Mouse (Mus musculus) 416B (cell line): ENCODE results near the gene Xdh.
"Not testable (repeated sequence)": the region's sequence is repeated elsewhere in the genome, so short reads cannot be mapped to it uniquely, and the experiment has no call there.

Experiments
- DNase-seq: peaks from one replicate; pipeline ENCODE4 v3.0.0; 2011; ENCODE audit warnings: low read depth

Xdh gene

GRCm38 (mm10) chr17:73881295-73881694 lies 68.7 kb downstream of the Xdh start:
- no peak for DNase-seq

- no peak for DNase-seq
These were observed 69.7 kb downstream of the Xdh start for GRCm38 (mm10) chr17:73880286-73880685.

GRCm38 (mm10) chr17:73879262-73879916 lies 70.6 kb downstream of the Xdh start:
- DNase-seq: no peak

GRCm38 (mm10) chr17:73875674-73876073 lies 74.3 kb downstream of the Xdh start:
- DNase-seq: peak; percentile 92

GRCm38 (mm10) chr17:73875268-73875667 lies 74.7 kb downstream of the Xdh start:
- DNase-seq: peak; percentile 86

- DNase-seq: peak; percentile 26
These were observed 78.9 kb downstream of the Xdh start for GRCm38 (mm10) chr17:73870956-73871605.

GRCm38 (mm10) chr17:73869008-73869685 lies 80.8 kb downstream of the Xdh start:
- no peak for DNase-seq

- DNase-seq: no peak
These were observed 96.3 kb downstream of the Xdh start for GRCm38 (mm10) chr17:73853717-73854116.

- DNase-seq: no peak
These were observed 97.0 kb downstream of the Xdh start for GRCm38 (mm10) chr17:73853041-73853440.

- DNase-seq: no peak
These were observed 102.6 kb downstream of the Xdh start for GRCm38 (mm10) chr17:73847399-73847798.

- DNase-seq: no peak
These were observed 104.4 kb downstream of the Xdh start for GRCm38 (mm10) chr17:73845632-73846031.

- no peak for DNase-seq
These were observed 107.0 kb downstream of the Xdh start for GRCm38 (mm10) chr17:73842963-73843362.

- DNase-seq: not testable (repeated sequence)
These were observed 110.1 kb downstream of the Xdh start for GRCm38 (mm10) chr17:73839876-73840275.

GRCm38 (mm10) chr17:73839086-73839835 lies 110.7 kb downstream of the Xdh start:
- DNase-seq: no peak

GRCm38 (mm10) chr17:73837244-73837643 lies 112.8 kb downstream of the Xdh start:
- DNase-seq: no peak

- DNase-seq: no peak
These were observed 113.4 kb downstream of the Xdh start for GRCm38 (mm10) chr17:73836601-73837000.
